Mouse (Mus musculus) ES-Bruce4 (cell line): Measurements from ENCODE around the gene Dnajc15.

Experiments
- CTCF ChIP-seq: IDR thresholded peaks from one replicate; pipeline ENCODE4 v1.8.1; 2011; ENCODE audit warnings: low read depth, low read length
- EP300 ChIP-seq: IDR thresholded peaks from 2 replicates; pipeline ENCODE4 v1.6.1; 2011; ENCODE audit warnings: low read depth, low read length; ENCODE audit not compliant: insufficient read depth

DNA sequence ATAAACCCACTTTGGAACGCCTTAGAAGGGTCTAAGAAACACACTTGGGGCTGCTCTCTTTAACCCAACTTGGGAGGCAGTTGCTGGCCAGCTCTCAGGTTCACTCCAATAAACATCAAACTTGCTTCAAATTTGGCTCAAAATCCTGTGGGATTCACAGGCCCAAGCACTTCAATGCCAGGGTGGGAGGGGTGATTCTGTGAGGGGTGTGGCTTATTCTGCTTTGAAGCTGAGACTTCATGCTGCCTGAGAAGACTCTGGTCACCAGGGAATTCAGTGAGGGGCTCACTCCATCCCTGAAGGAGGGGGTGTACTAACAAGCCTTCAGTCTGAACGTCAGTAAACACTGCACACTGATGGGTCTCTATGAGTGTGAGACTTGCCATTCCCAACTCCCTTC is 103.3 kb downstream of the Dnajc15 start:
- TF ChIP-seq CTCF (no peak), EP300 (no peak)
